Mouse (Mus musculus): Measurements from ENCODE around the gene Adnp. TPM values are rescaled to one million over a fixed set of nuclear protein-coding genes. Genes with fewer than 3 reads are reported as not detected.

Gene Adnp
- 21.0 and 33.0 TPM in 2 replicates for polyA plus RNA-seq (2012)

DNA sequence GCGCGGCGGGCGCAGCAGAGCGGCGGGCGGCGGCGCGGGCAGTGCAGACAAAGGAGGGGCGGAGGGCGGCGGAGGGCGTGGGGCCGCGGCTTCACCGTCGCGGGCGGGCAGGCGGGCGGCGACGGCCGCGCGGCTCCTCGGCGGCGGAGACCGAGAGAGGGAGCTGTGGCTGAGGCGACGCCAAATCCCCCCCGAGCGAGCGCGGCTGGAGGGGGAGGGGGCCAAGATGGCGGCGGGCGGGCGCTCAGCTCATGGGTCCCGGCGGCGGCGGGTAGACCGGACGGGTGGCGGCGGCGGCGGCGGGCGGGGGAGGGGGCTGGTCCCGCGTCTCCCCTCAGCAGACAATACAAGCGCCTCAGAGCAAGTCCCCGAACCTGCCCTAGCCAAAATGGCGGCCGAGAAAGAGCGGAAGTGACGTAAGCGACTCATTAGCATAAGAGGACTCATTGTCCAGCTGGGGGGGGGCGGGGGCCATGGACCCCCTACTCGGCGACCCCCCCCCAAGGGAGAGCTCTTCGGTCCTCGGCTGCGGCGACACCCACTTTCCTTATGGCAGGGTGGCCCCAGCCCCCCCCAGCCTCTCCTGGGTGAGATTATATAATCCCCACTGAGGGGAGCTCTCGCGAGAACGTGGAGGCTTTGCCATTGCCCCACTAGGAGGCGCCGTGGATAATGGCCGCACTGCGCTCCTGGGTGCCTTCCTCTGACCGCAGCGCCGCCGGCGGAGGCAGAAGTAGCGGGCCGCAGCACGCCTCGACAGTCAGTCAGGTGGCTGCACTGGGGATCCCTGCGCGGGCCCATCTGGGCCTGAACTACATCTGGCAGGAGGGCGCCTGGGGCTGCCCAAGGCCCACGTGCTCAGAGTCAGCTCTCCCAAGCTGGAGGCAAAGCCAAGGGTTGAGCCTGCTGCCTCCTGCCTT lies at the start of gene Adnp:
Gene Adnp, minus strand, starts transcription at position 388 of the 920 bp plus-strand sequence.

GRCm38 (mm10) chr2:168230026-168230728 lies 23.3 kb upstream of the Adnp start, which contains the start of the genes Gm20716, Dpm1 and Mocs3:
Gene Gm20716 (minus strand): TSS chr2:168230364.
Gene Dpm1 (minus strand): TSS chr2:168230591.
Gene Mocs3 (plus strand): TSS chr2:168230622.

Other genes starting within 250 kb of the Adnp start
- 1.7 and 3.1 TPM in 2 replicates for gene Ripor3, start 196.5 kb downstream of the Adnp start, polyA plus RNA-seq (2012)
- 0.54 and 1.1 TPM in 2 replicates for gene Pard6b, start 126.1 kb downstream of the Adnp start, polyA plus RNA-seq (2012)
- gene Gm20716, start 23.3 kb upstream of the Adnp start, polyA plus RNA-seq (2012), result not detected in 2 replicates
- gene Dpm1, start 23.5 kb upstream of the Adnp start, polyA plus RNA-seq (2012), result 66.4 and 75.7 TPM in 2 replicates
- gene Mocs3, start 23.5 kb upstream of the Adnp start, polyA plus RNA-seq (2012), result 14.6 and 17.4 TPM in 2 replicates
- gene Kcng1, start 74.6 kb upstream of the Adnp start, polyA plus RNA-seq (2012), result 1.9 and 3.4 TPM in 2 replicates

Data from megakaryocyte-erythroid progenitor cell, adult 5 weeks (primary cell).